Mouse (Mus musculus) heart, embryonic 13.5 days (tissue): ENCODE data around the gene Igll1. TPM values are rescaled to one million over a fixed set of nuclear protein-coding genes. Genes with fewer than 3 reads are reported as not detected.

Experiments
- ATAC-seq: fragments of 200-750 bp; cut with Nextera tagmentation; 2 replicates; pipeline ENCODE4 v1.8.0; 2017; ENCODE audit warnings: moderate TSS enrichment; ENCODE audit not compliant: insufficient number of reproducible peaks, low FRiP score, low TSS enrichment; ENCODE audit errors: extremely low read depth
- H3K27ac ChIP-seq: fragments of 300-500 bp; sonication (generic); replicated peaks from 2 replicates; pipeline ENCODE4 v1.5.1; 2015; ENCODE audit warnings: moderate library complexity, mild to moderate bottlenecking, inconsistent platforms
- H3K27me3 ChIP-seq: fragments of 300-500 bp; sonication (generic); replicated peaks from 2 replicates; pipeline ENCODE4 v1.6.1; 2015; ENCODE audit warnings: mild to moderate bottlenecking, inconsistent platforms
- H3K36me3 ChIP-seq: fragments of 300-500 bp; sonication (generic); 2 replicates; pipeline ENCODE4 v1.6.1; 2015; ENCODE audit warnings: mild to moderate bottlenecking, inconsistent platforms
- H3K4me1 ChIP-seq: fragments of 300-500 bp; sonication (generic); 2 replicates; pipeline ENCODE4 v1.6.1; 2015; ENCODE audit warnings: inconsistent platforms
- H3K4me2 ChIP-seq: fragments of 300-500 bp; sonication (generic); 2 replicates; pipeline ENCODE4 v1.6.1; 2015; ENCODE audit warnings: inconsistent platforms, mild to moderate bottlenecking, moderate library complexity
- H3K4me3 ChIP-seq: fragments of 300-500 bp; sonication (generic); 2 replicates; pipeline ENCODE4 v1.5.1; 2015; ENCODE audit warnings: moderate library complexity, mild to moderate bottlenecking, inconsistent platforms
- H3K9ac ChIP-seq: fragments of 300-500 bp; sonication (generic); 2 replicates; pipeline ENCODE4 v1.6.1; 2015; ENCODE audit warnings: inconsistent platforms, mild to moderate bottlenecking, moderate library complexity
- H3K9me3 ChIP-seq: fragments of 300-500 bp; sonication (generic); 2 replicates; pipeline ENCODE4 v1.6.1; 2016; ENCODE audit warnings: inconsistent platforms
- WGBS: fragments of 180-500 bp; shearing (Covaris S2); methylation state at CpG from one replicate; pipeline ENCODE4 v1.1.7; 2015; ENCODE audit warnings: mixed read lengths; 5-methylcytosine and 5-hydroxymethylcytosine counted together
- polyA plus RNA-seq: library from polyadenylated mRNA; unstranded; fragments of >200 nt; fragmentation: Nextera tagmentation; extraction: Ambion mirVana; gene quantifications from 2 replicates; pipeline ENCODE4 v1.2.1, GENCODE M21; 2015

Gene Igll1
- not detected in 2 replicates for polyA plus RNA-seq

GRCm38 (mm10) chr16:16863978-16864377, at the start of gene Igll1:
Gene Igll1 (minus strand): TSS chr16:16863985.
- ATAC-seq, result no peak
- H3K9ac ChIP-seq, result no peak within 1 kb of the TSS
- no peak within 1 kb of the TSS for H3K4me3 ChIP-seq
- no peak within 1 kb of the TSS for H3K4me2 ChIP-seq
- WGBS, result 68% methylated on average over 2 of the region's 2 CpGs
- no peaks in the 10 kb centered on the region for H3K27me3 ChIP-seq
- H3K4me1 ChIP-seq, result 0 out of 2 replicates have a peak, but pooled peaks cover 8% of the 10 kb centered on the region
- no peaks in the 10 kb centered on the region for H3K9me3 ChIP-seq
- H3K27ac ChIP-seq, result no peak within 1 kb of the TSS
- no peaks in the 10 kb centered on the region for H3K36me3 ChIP-seq

GRCm38 (mm10) chr16:16913440-16913839, 49.7 kb upstream of the Igll1 start:
- no peaks in the 10 kb centered on the region for H3K9me3 ChIP-seq
- H3K4me3 ChIP-seq, result no peak overlapping the region
- no peak overlapping the region for H3K4me2 ChIP-seq
- H3K27me3 ChIP-seq, result no peaks in the 10 kb centered on the region
- peaks cover 89% of the 10 kb centered on the region for H3K36me3 ChIP-seq
- no peak for ATAC-seq
- peaks cover 10% of the 10 kb centered on the region for H3K4me1 ChIP-seq
- no peak overlapping the region for H3K27ac ChIP-seq
- no peak overlapping the region for H3K9ac ChIP-seq
- 70% methylated on average over 1 of the region's 1 CpGs for WGBS

GRCm38 (mm10) chr16:16911641-16912597, 48.1 kb upstream of the Igll1 start:
- 40% methylated on average over 13 of the region's 13 CpGs for WGBS
- Histone ChIP-seq H3K4me1 (peaks cover 22% of the 10 kb centered on the region), H3K4me3 (no peak overlapping the region), H3K36me3 (peaks cover 82% of the 10 kb centered on the region), H3K9ac (peak overlapping the region; percentile 53; the same call in 1 of the 2 replicates), H3K9me3 (no peaks in the 10 kb centered on the region), H3K27me3 (no peaks in the 10 kb centered on the region), H3K4me2 (no peak overlapping the region), H3K27ac (peak overlapping the region; percentile 70)
- ATAC-seq, result no peak

GRCm38 (mm10) chr16:16907799-16908198, 44.0 kb upstream of the Igll1 start:
- WGBS, result 41% methylated on average over 6 of the region's 6 CpGs
- H3K27ac ChIP-seq, result peak overlapping the region; percentile 89
- H3K4me2 ChIP-seq, result no peak overlapping the region
- H3K27me3 ChIP-seq, result no peaks in the 10 kb centered on the region
- ATAC-seq, result 0 out of 2 replicates have a peak, but pooled peaks have one; percentile 21
- peaks cover 30% of the 10 kb centered on the region for H3K4me1 ChIP-seq
- H3K4me3 ChIP-seq, result no peak overlapping the region
- H3K36me3 ChIP-seq, result peaks cover 80% of the 10 kb centered on the region
- H3K9ac ChIP-seq, result no peak overlapping the region
- H3K9me3 ChIP-seq, result no peaks in the 10 kb centered on the region

GRCm38 (mm10) chr16:16903188-16903587, 39.4 kb upstream of the Igll1 start:
- no peak overlapping the region for H3K4me3 ChIP-seq
- WGBS, result 67% methylated on average over 5 of the region's 5 CpGs
- no peaks in the 10 kb centered on the region for H3K9me3 ChIP-seq
- H3K27ac ChIP-seq, result peak overlapping the region; percentile 42
- no peak overlapping the region for H3K9ac ChIP-seq
- no peaks in the 10 kb centered on the region for H3K27me3 ChIP-seq
- no peak overlapping the region for H3K4me2 ChIP-seq
- ATAC-seq, result no peak
- peaks cover 19% of the 10 kb centered on the region for H3K4me1 ChIP-seq
- peaks cover 51% of the 10 kb centered on the region for H3K36me3 ChIP-seq

GRCm38 (mm10) chr16:16902329-16902728, 38.5 kb upstream of the Igll1 start:
- no peak overlapping the region for H3K4me3 ChIP-seq
- H3K9me3 ChIP-seq, result no peaks in the 10 kb centered on the region
- 70% methylated on average over 4 of the region's 4 CpGs for WGBS
- H3K36me3 ChIP-seq, result peaks cover 48% of the 10 kb centered on the region
- no peak overlapping the region for H3K4me2 ChIP-seq
- no peak overlapping the region for H3K9ac ChIP-seq
- peak overlapping the region; percentile 37; the same call in 1 of the 2 replicates for H3K27ac ChIP-seq
- H3K27me3 ChIP-seq, result no peaks in the 10 kb centered on the region
- H3K4me1 ChIP-seq, result peaks cover 16% of the 10 kb centered on the region
- no peak for ATAC-seq

GRCm38 (mm10) chr16:16897056-16897584, 33.3 kb upstream of the Igll1 start:
- 25% methylated on average over 10 of the region's 10 CpGs for WGBS
- peak overlapping the region; percentile 74 for H3K4me3 ChIP-seq
- H3K27ac ChIP-seq, result peak overlapping the region; percentile 73
- H3K4me2 ChIP-seq, result peak overlapping the region; percentile 89
- peak overlapping the region; percentile 88 for H3K9ac ChIP-seq
- peaks cover 34% of the 10 kb centered on the region for H3K36me3 ChIP-seq
- no peaks in the 10 kb centered on the region for H3K27me3 ChIP-seq
- no peak for ATAC-seq
- H3K4me1 ChIP-seq, result peaks cover 16% of the 10 kb centered on the region
- no peaks in the 10 kb centered on the region for H3K9me3 ChIP-seq

GRCm38 (mm10) chr16:16896382-16897055, 32.7 kb upstream of the Igll1 start, which contains the start of gene Ppm1f:
Gene Ppm1f (plus strand): TSS chr16:16896469.
- ATAC-seq, result peak; percentile 71
- peak within 1 kb of the TSS; percentile 74 for H3K4me3 ChIP-seq
- H3K4me2 ChIP-seq, result peak within 1 kb of the TSS; percentile 89
- H3K9ac ChIP-seq, result peak within 1 kb of the TSS; percentile 88
- no peaks in the 10 kb centered on the region for H3K27me3 ChIP-seq
- H3K4me1 ChIP-seq, result peaks cover 16% of the 10 kb centered on the region
- under 1% methylated on average over 29 of the region's 29 CpGs for WGBS
- H3K9me3 ChIP-seq, result no peaks in the 10 kb centered on the region
- peaks cover 40% of the 10 kb centered on the region for H3K36me3 ChIP-seq
- peak within 1 kb of the TSS; percentile 73 for H3K27ac ChIP-seq

GRCm38 (mm10) chr16:16896015-16896381, 32.2 kb upstream of the Igll1 start:
- peak overlapping the region; percentile 88; the same call in 1 of the 2 replicates for H3K9ac ChIP-seq
- peak overlapping the region; percentile 74 for H3K4me3 ChIP-seq
- whole genome bisulfite sequencing, result 34% methylated on average over 4 of the region's 4 CpGs
- no peaks in the 10 kb centered on the region for H3K27me3 ChIP-seq
- ATAC-seq, result no peak
- H3K27ac ChIP-seq, result no peak overlapping the region; the same call in 1 of the 2 replicates
- H3K9me3 ChIP-seq, result no peaks in the 10 kb centered on the region
- H3K4me2 ChIP-seq, result peak overlapping the region; percentile 89
- H3K4me1 ChIP-seq, result peaks cover 16% of the 10 kb centered on the region
- peaks cover 46% of the 10 kb centered on the region for H3K36me3 ChIP-seq

GRCm38 (mm10) chr16:16892366-16892765, 28.6 kb upstream of the Igll1 start:
- H3K4me2 ChIP-seq, result no peak overlapping the region

GRCm38 (mm10) chr16:16888341-16888740, 24.6 kb upstream of the Igll1 start:
- Histone ChIP-seq H3K27me3 (no peaks in the 10 kb centered on the region), H3K4me1 (no peaks in the 10 kb centered on the region), H3K4me2 (no peak overlapping the region), H3K4me3 (no peak overlapping the region), H3K27ac (no peak overlapping the region), H3K9ac (no peak overlapping the region), H3K9me3 (no peaks in the 10 kb centered on the region), H3K36me3 (peaks cover 100% of the 10 kb centered on the region)
- WGBS, result 96% methylated on average over 1 of the region's 1 CpGs
- ATAC-seq, result no peak

More at GRCm38 (mm10) chr16:16892366-16892765, 28.6 kb upstream of the Igll1 start:
- no peaks in the 10 kb centered on the region for H3K9me3 ChIP-seq
- H3K9ac ChIP-seq, result no peak overlapping the region
- 86% methylated on average over 7 of the region's 7 CpGs for WGBS
- ATAC-seq, result no peak
- H3K4me1 ChIP-seq, result peaks cover 11% of the 10 kb centered on the region
- no peak overlapping the region for H3K27ac ChIP-seq
- H3K36me3 ChIP-seq, result peaks cover 75% of the 10 kb centered on the region
- H3K4me3 ChIP-seq, result no peak overlapping the region
- H3K27me3 ChIP-seq, result no peaks in the 10 kb centered on the region
